Mouse (Mus musculus) MEL (cell line): Measurements from ENCODE around the gene Mief1. TPM values are rescaled to one million over a fixed set of nuclear protein-coding genes. Genes with fewer than 3 reads are reported as not detected.

Experiments
- DNase-seq: peaks from one replicate; pipeline ENCODE4 v3.0.0; 2011; ENCODE audit warnings: low read depth, low spot score
- H3K27ac ChIP-seq: 2 replicates; pipeline ENCODE4 v1.5.1; 2012; ENCODE audit warnings: low read depth, mild to moderate bottlenecking, control low read depth, low read length, moderate library complexity; ENCODE audit not compliant: control insufficient read depth
- H3K27me3 ChIP-seq, 2 experiments: fragments of 150-350 bp in 1 of 2; sonication (generic) in 1 of 2; 2 replicates each; pipeline ENCODE4 v1.6.1; 2012; ENCODE audit warnings: low read length in 2 of 2, mild to moderate bottlenecking in 2 of 2, improper control_type of control experiment in 1 of 2, moderate library complexity in 1 of 2; ENCODE audit not compliant: insufficient read depth in 2 of 2, control insufficient read depth in 1 of 2
- H3K36me3 ChIP-seq, 2 experiments: 2 replicates each; pipeline ENCODE4 v1.6.1; 2012 to 2014; ENCODE audit warnings: low read length in 2 of 2, improper control_type of control experiment in 1 of 2, inconsistent platforms in 1 of 2, mild to moderate bottlenecking in 1 of 2; ENCODE audit not compliant: insufficient read depth in 2 of 2, control insufficient read depth in 1 of 2
- H3K4me1 ChIP-seq, 2 experiments: fragments of 150-350 bp in 1 of 2; sonication (generic) in 1 of 2; 2 replicates each; pipeline ENCODE4 v1.6.1; 2012; ENCODE audit warnings: low read length in 2 of 2, improper control_type of control experiment in 1 of 2, mild to moderate bottlenecking in 1 of 2; ENCODE audit not compliant: insufficient read depth in 2 of 2, control insufficient read depth in 1 of 2
- H3K4me3 ChIP-seq, 2 experiments: fragments of 150-350 bp in 1 of 2; sonication (generic) in 1 of 2; 2 replicates each; pipeline ENCODE4 v1.5.1; 2012; ENCODE audit warnings: low read depth in 2 of 2, low read length in 2 of 2, mild to moderate bottlenecking in 2 of 2, moderate library complexity in 2 of 2, control low read depth in 1 of 2, improper control_type of control experiment in 1 of 2; ENCODE audit not compliant: control insufficient read depth in 1 of 2, insufficient read depth in 1 of 2
- H3K79me2 ChIP-seq: 2 replicates; pipeline ENCODE4 v1.6.1; 2012; ENCODE audit warnings: mild to moderate bottlenecking, low read length, moderate library complexity; ENCODE audit not compliant: control insufficient read depth, poor library complexity, insufficient read depth
- H3K9ac ChIP-seq: 2 replicates; pipeline ENCODE4 v1.6.1; 2012; ENCODE audit warnings: low read depth, mild to moderate bottlenecking, control low read depth, low read length, moderate library complexity; ENCODE audit not compliant: control insufficient read depth, poor library complexity, severe bottlenecking
- H3K9me3 ChIP-seq: fragments of 150-350 bp; sonication (generic); replicated peaks from 2 replicates; pipeline ENCODE4 v1.6.1; 2012; ENCODE audit warnings: mild to moderate bottlenecking, low read length, improper control_type of control experiment, moderate library complexity; ENCODE audit not compliant: insufficient read depth
- CHD1 ChIP-seq: IDR thresholded peaks from 2 replicates; pipeline ENCODE4 v1.6.1; 2012; ENCODE audit warnings: low read depth, mild to moderate bottlenecking, inconsistent platforms, low read length, improper control_type of control experiment
- ELF1 ChIP-seq: IDR thresholded peaks from 2 replicates; pipeline ENCODE4 v1.6.1; 2014; ENCODE audit warnings: low read depth, mild to moderate bottlenecking, inconsistent platforms, low read length, improper control_type of control experiment, moderate library complexity
- EP300 ChIP-seq, 2 experiments: IDR thresholded peaks; 2 replicates each; pipeline ENCODE4 v1.6.1; 2011; ENCODE audit warnings: improper control_type of control experiment in 2 of 2, low read length in 2 of 2, low read depth in 1 of 2, mild to moderate bottlenecking in 1 of 2
- ETS1 ChIP-seq: IDR thresholded peaks from 2 replicates; pipeline ENCODE4 v1.6.1; 2012; ENCODE audit warnings: low read depth, mild to moderate bottlenecking, inconsistent platforms, low read length, improper control_type of control experiment, moderate library complexity
- HCFC1 ChIP-seq: IDR thresholded peaks from 2 replicates; pipeline ENCODE4 v1.6.1; 2012; ENCODE audit warnings: low read depth, mild to moderate bottlenecking, inconsistent platforms, low read length, improper control_type of control experiment, moderate library complexity
- JUND ChIP-seq: IDR thresholded peaks from 2 replicates; pipeline ENCODE4 v1.6.1; 2011; ENCODE audit warnings: low read depth, mild to moderate bottlenecking, improper control_type of control experiment, low read length
- KAT2A ChIP-seq: conservative IDR thresholded peaks from 2 replicates; pipeline ENCODE4 v1.6.1; 2012; ENCODE audit warnings: low read depth, low read length, improper control_type of control experiment, inconsistent platforms
- MEF2A ChIP-seq: IDR thresholded peaks from 2 replicates; pipeline ENCODE4 v1.6.1; 2014; ENCODE audit warnings: low read depth, mild to moderate bottlenecking, inconsistent platforms, low read length, improper control_type of control experiment; ENCODE audit not compliant: poor library complexity, insufficient replicate concordance, severe bottlenecking; ENCODE audit errors: extremely low read depth
- MXI1 ChIP-seq: IDR thresholded peaks from 2 replicates; pipeline ENCODE4 v1.6.1; 2011; ENCODE audit warnings: mild to moderate bottlenecking, low read depth, low read length, improper control_type of control experiment
- MYB ChIP-seq: IDR thresholded peaks from 2 replicates; pipeline ENCODE4 v1.6.1; 2011; ENCODE audit warnings: mild to moderate bottlenecking, low read depth, low read length, improper control_type of control experiment
- MYC ChIP-seq: IDR thresholded peaks from 2 replicates; pipeline ENCODE4 v1.6.1; 2011; ENCODE audit warnings: low read depth, mild to moderate bottlenecking, low read length, improper control_type of control experiment, moderate library complexity
- NELFE ChIP-seq: IDR thresholded peaks from 2 replicates; pipeline ENCODE4 v1.6.1; 2011; ENCODE audit warnings: low read depth, low read length, improper control_type of control experiment
- NRF1 ChIP-seq: IDR thresholded peaks from 2 replicates; pipeline ENCODE4 v1.6.1; 2014; ENCODE audit warnings: low read depth, mild to moderate bottlenecking, inconsistent platforms, low read length, improper control_type of control experiment, moderate library complexity; ENCODE audit not compliant: poor library complexity, insufficient read depth, severe bottlenecking
- POLR2A ChIP-seq, 2 experiments: IDR thresholded peaks; 2 replicates each; pipeline ENCODE4 v1.6.1; 2011 to 2012; ENCODE audit warnings: low read length in 2 of 2, mild to moderate bottlenecking in 2 of 2, control low read depth in 1 of 2, improper control_type of control experiment in 1 of 2, low read depth in 1 of 2, moderate library complexity in 1 of 2; ENCODE audit not compliant: control insufficient read depth in 1 of 2, insufficient read depth in 1 of 2, poor library complexity in 1 of 2
- POLR2AphosphoS2 ChIP-seq: IDR thresholded peaks from 2 replicates; pipeline ENCODE4 v1.6.1; 2011; ENCODE audit warnings: low read length, improper control_type of control experiment
- POLR2AphosphoS5 ChIP-seq: IDR thresholded peaks from 2 replicates; pipeline ENCODE4 v1.6.1; 2012; ENCODE audit warnings: low read depth, borderline replicate concordance, mild to moderate bottlenecking, inconsistent platforms, low read length, moderate library complexity, mixed read lengths
- SIN3A ChIP-seq: IDR thresholded peaks from 2 replicates; pipeline ENCODE4 v1.6.1; 2012; ENCODE audit warnings: low read length, improper control_type of control experiment, inconsistent platforms
- SMC3 ChIP-seq: IDR thresholded peaks from 2 replicates; pipeline ENCODE4 v1.6.1; 2011; ENCODE audit warnings: low read depth, low read length, improper control_type of control experiment
- TAL1 ChIP-seq: IDR thresholded peaks from 2 replicates; pipeline ENCODE4 v1.6.1; 2012; ENCODE audit warnings: mild to moderate bottlenecking, inconsistent platforms, low read length, moderate library complexity, mixed read lengths
- USF1 ChIP-seq: IDR thresholded peaks from 2 replicates; pipeline ENCODE4 v1.6.1; 2014; ENCODE audit warnings: low read depth, mild to moderate bottlenecking, inconsistent platforms, low read length, improper control_type of control experiment, moderate library complexity
- USF2 ChIP-seq, 2 experiments: IDR thresholded peaks; 2 replicates each; pipeline ENCODE4 v1.6.1; 2011 to 2012; ENCODE audit warnings: improper control_type of control experiment in 2 of 2, low read length in 2 of 2, borderline replicate concordance in 1 of 2, inconsistent platforms in 1 of 2, low read depth in 1 of 2, mild to moderate bottlenecking in 1 of 2; ENCODE audit not compliant: insufficient read depth in 1 of 2
- ZC3H11A ChIP-seq: IDR thresholded peaks from 2 replicates; pipeline ENCODE4 v1.6.1; 2012; ENCODE audit warnings: low read depth, mild to moderate bottlenecking, inconsistent platforms, low read length, improper control_type of control experiment
- ZKSCAN1 ChIP-seq: IDR thresholded peaks from 2 replicates; pipeline ENCODE4 v1.6.1; 2012; ENCODE audit warnings: low read depth, mild to moderate bottlenecking, inconsistent platforms, low read length, improper control_type of control experiment, moderate library complexity
- polyA plus RNA-seq, 2 experiments: library from polyadenylated mRNA; stranded (reverse) in 1 of 2; unstranded in 1 of 2; fragments of >175 nt in 1 of 2; fragments of >200 nt in 1 of 2; gene quantifications; 2 replicates each; pipeline versions ENCODE4 v1.2.1 to v1.2.4; 2012; ENCODE audit warnings: low replicate concordance in 2 of 2, low read depth in 1 of 2; ENCODE audit not compliant: insufficient read length in 2 of 2, insufficient read depth in 1 of 2, missing spikeins in 1 of 2
- total RNA-seq: library from RNA; depleted of rRNA; stranded (reverse); fragments of 300-350 nt; gene quantifications from 2 replicates; pipeline ENCODE4 v1.2.3, GENCODE M21; 2012

Gene Mief1
- total and polyA plus RNA-seq, 3 experiments: 34.6 to 41.5 TPM; not detected in 1

DNA sequence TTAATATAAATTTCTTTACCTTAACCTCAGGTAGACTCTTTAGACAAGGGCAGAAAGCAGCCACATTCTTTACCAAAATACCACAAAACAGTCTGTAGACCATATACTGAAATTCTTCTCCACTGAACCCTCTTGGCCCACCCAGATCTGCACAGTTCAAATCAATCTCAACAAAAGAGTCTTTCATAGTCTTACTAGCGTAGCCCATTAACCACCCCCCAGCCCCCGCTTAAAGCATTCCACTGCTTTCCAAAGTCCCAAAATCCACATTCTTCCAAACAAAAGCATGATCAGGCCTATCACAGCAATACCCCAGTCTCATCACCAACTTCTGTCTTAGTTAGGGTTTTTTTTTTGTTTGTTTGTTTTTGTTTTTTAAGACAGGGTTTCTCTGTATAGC lies 34.3 kb upstream of the Mief1 start:
- TF ChIP-seq USF2 (IDR thresholded peaks at IDR 0.05; ENCODE audit: borderline replicate concordance in 1 of 2, insufficient read depth in 1 of 2, low read depth in 1 of 2, low read length in 2 of 2) (no peak), SIN3A (no peak), EP300 (IDR thresholded peaks at IDR 0.05; ENCODE audit: low read depth in 1 of 2, low read length in 2 of 2) (no peak), MEF2A (no peak), ELF1 (no peak), ETS1 (no peak), POLR2AphosphoS2 (no peak), KAT2A (no peak), JUND (no peak)
- no peaks in the 10 kb centered on the region for H3K79me2 ChIP-seq
- no peaks in the 10 kb centered on the region for H3K9me3 ChIP-seq
- no peak for DNase-seq
- H3K9ac ChIP-seq: no peak overlapping the region
- H3K27me3 ChIP-seq: peaks cover 0 to 6% of the 10 kb centered on the region in 2 experiments; a peak in 3 of 4 replicates
- H3K27ac ChIP-seq: no peak overlapping the region
- H3K36me3 ChIP-seq: no peaks in the 10 kb centered on the region
- H3K4me3 ChIP-seq: no peak overlapping the region
- H3K4me1 ChIP-seq: no peaks in the 10 kb centered on the region

DNA sequence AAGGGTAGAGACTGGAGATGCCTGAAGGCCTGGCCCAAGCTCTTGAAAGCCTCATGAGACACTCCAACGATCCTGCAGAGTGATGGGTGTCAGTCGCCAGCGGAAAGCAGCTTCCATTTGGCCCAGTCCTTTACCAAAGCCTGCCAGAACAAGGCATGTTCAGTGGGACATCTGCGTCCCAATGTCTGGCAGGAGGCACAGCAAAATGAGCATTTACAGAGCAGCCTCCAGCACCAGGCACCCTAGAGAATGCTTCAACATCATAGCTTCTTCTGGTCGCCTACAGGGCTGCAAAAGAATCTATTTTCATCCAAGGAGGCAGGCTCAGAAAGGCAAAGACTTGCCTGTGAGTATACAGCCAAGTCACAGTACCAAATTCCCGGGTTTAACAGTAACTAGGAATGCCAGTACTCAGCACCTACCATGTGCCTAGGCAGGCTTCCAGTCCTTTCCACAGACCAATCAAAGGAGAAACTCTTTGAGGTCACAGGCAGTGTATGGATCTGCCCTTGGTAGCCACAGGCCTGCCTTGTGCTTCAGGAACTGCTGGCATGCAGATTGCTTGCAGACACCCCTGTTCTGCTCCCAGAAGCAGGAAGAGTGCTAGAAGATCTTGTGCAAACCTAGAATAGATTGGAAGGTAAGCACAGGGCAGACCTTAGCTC lies 31.6 kb upstream of the Mief1 start:
- no peaks in the 10 kb centered on the region for H3K4me1 ChIP-seq
- no peaks in the 10 kb centered on the region for H3K9me3 ChIP-seq
- DNase-seq: no peak
- no peak overlapping the region for H3K9ac ChIP-seq
- no peak overlapping the region for H3K27ac ChIP-seq
- peaks cover 0 to 7% of the 10 kb centered on the region in 2 experiments; a peak in 3 of 4 replicates for H3K27me3 ChIP-seq
- H3K36me3 ChIP-seq: no peaks in the 10 kb centered on the region
- no peak for TF ChIP-seq KAT2A
- no peak for TF ChIP-seq HCFC1
- TF ChIP-seq USF1: no peak
- no peak for TF ChIP-seq POLR2A (IDR thresholded peaks at IDR 0.05; ENCODE audit: control insufficient read depth in 1 of 2, insufficient read depth in 1 of 2, low read depth in 1 of 2, low read length in 2 of 2, poor library complexity in 1 of 2)
- TF ChIP-seq POLR2AphosphoS5: no peak
- TF ChIP-seq MYC: no peak
- no peak for TF ChIP-seq POLR2AphosphoS2
- TF ChIP-seq TAL1: no peak
- TF ChIP-seq CHD1: no peak
- TF ChIP-seq ETS1: no peak
- no peak for TF ChIP-seq MYB
- no peak for TF ChIP-seq SIN3A
- no peak for TF ChIP-seq SMC3
- no peak for TF ChIP-seq ZKSCAN1
- no peak for TF ChIP-seq MXI1
- TF ChIP-seq ZC3H11A: no peak
- TF ChIP-seq NELFE: no peak
- no peak for TF ChIP-seq NRF1
- H3K4me3 ChIP-seq: no peak overlapping the region
- H3K79me2 ChIP-seq: no peaks in the 10 kb centered on the region
